Mouse (Mus musculus): ENCODE results near the gene Timmdc1.

DNA sequence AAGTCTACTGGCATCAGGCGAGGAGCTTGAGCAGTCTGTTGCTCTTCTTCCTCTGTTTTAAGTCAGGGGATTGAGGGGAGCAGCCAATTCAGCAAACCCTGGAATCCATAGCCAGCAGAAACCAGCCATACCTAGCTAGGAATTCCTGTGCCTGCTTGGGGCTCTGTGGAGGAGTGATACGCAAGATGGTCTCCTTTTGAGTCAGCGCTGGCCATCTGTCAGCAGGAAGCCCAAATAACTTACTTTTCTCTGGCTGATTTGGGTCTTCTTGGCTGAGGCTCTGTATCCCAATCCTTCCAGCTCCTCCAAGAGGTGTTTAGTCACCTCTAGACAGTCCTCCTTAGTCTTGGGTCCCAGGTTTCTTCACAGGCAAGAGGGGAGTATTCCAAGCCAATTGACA is 33.5 kb upstream of the Timmdc1 start:
- TF ChIP-seq POLR2A (IDR thresholded peaks at IDR 0.05; ENCODE audit: control insufficient read depth, extremely low read depth, insufficient read depth, low read length, poor library complexity): no peak
- TF ChIP-seq CTCF (IDR thresholded peaks at IDR 0.05; ENCODE audit: borderline replicate concordance, control insufficient read depth, extremely low read depth, insufficient read depth, low read length, poor library complexity): no peak

All from thymus, adult 2 months (tissue).